Mouse (Mus musculus): Measurements from ENCODE around the gene Nudt14.

Gene Nudt14

DNA sequence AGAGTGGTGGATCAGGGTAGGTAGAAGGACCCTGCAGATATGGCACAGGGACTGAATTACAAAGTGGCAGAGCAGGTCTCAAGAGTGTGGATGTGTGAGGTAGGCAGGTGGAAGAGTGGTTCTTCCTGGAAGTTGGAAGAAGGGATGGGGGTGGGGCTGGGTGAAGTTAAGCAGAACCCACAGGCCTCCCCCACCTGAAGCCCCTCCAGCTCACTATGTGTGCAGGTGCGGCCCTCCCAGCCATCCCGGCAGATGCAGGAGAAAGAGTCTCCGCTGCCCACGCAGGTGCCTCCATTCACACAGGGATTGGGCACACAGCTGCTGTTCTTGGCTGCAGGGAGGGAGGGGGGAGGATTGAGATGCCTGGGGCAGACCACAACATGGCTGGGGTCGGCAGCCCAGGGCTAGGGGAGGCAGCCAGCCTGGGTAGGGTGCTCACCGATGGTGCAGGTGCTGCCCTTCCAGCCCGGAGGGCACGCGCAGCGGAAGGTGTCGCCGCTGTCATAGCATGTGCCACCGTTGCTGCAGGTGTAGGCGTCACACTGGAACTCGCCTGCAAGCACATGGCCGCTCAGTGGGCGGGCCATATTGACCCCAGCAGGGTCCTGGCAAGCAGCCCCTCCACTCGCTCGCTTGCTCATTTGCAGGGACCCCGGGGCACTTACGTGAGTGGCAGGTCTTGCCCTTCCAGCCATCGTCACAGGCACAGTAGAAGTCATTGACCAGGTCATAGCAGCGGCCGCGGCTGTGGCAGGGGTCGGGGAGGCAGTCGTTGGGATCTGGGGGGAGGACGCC, 28.8 kb downstream of the Nudt14 start:
- peak; percentile 82 to 87 for DNase-seq

DNA sequence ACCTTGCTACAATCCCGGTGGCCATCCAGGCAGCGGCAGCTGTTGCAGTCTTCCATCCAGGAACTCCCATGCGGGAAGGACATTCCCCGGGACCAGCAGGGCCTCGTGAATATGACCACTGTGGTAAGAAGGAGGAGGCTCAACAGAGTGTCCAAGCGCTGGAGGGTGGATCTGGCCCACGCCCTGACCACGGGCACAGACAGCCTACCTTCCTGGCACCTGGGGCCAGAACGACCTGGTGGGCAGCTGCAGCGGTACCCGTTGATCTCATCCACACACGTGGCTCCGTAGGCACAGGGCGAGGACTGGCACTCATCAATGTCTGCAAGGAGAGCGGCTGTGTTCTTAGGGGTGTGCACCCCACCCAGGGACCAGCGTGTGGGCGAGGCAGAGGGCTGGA, 30.2 kb downstream of the Nudt14 start:
- no peak for DNase-seq

- no peak for DNase-seq
These were observed 32.9 kb downstream of the Nudt14 start for GRCm38 (mm10) chr12:112908991-112909390.

GRCm38 (mm10) chr12:112905001-112905400, 36.9 kb downstream of the Nudt14 start:
- DNase-seq, result no peak

- DNase-seq, result no peak
These were observed 38.0 kb downstream of the Nudt14 start for GRCm38 (mm10) chr12:112903941-112904340.

GRCm38 (mm10) chr12:112900641-112901040, 41.3 kb downstream of the Nudt14 start:
- no peak for DNase-seq

DNA sequence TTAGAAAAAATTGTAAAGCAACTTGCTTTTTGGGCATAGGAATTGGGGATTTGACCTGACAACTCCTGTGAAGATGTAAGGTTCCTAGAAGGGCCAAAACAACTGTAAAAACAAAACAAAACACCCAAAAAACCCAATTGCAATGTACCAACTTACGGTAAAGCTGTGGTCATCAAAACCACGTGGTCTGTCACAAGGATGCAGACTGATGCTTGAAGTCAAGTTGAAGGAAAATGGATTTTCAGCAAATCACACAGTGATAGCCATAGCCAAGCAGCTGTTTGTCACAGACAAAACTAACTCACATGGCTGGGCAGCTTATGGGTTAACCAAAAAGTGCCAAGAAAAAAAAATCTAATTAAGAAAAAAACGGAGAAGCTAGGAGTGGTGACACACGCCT, 43.0 kb downstream of the Nudt14 start:
- DNase-seq, result no peak

- no peak for DNase-seq
These were observed 43.6 kb downstream of the Nudt14 start for GRCm38 (mm10) chr12:112898351-112898750.

- DNase-seq, result no peak
These were observed 44.3 kb downstream of the Nudt14 start for GRCm38 (mm10) chr12:112897522-112898212.

DNA sequence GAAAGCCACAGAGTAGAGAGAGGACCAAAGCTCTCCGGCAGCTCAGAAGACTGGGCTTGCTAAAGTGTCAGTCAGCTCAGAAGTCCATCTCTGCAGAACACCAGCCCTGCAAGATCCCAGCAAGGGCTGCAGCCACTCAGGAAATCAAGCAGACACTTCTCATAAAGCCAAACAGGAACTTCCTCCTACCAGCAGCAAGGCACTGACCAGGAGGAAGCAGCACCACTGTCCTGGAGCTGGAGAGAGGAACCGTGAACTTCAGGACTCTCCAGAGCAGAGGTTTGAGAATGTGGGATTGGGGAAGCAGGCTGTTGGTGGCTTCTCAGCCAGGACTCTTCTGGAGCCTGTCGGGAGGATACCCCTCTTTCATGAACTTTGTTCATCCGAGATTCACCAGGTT, 47.0 kb downstream of the Nudt14 start:
- no peak for DNase-seq

DNA sequence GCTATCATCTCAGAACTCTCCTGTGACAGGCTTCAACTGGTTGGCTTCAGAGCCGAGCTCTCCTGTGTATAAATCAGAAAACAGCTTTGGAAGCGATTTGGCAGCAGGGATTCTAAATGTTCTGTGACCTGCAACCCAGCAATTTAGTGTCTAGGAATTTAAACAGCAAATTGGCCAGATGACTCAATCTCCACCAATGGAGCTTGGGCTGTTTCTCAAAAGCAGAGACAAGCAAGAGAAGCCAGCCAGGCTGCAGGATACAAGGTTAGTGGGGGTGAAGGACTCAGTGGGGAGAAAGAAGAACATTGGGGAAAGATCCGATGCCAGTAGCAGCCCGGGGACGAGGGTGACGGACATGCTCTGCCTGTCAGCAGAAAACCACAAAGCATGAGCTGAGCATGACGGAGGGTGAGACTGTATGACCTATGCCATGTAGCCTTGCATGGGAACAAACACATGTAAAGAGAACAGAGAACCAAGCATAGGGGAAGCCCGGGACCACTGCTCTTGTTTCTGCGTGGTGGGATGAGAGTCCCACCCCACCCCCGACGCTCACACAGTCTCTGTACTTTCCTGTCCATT, 47.5 kb downstream of the Nudt14 start:
- no peak for DNase-seq

DNA sequence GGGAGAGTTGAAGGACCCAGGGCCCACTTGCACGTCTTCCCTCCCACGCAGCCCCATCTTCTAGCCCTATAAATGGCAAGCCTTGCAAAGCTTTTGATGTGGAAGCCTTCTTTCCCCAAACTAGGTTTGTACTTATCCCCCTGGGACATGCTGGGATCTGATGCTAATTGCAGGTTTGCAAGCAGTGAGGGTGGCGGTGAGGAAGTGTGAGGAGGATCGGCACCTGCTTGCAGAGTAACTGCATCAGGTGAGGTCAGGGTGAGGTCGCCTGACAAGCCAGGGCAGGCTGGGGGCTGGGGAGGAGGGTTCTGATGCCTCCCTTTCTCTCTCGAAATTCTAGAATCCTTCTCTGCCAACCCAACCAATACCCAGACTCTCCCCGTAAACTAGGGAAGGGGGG, 56.5 kb downstream of the Nudt14 start:
- DNase-seq, result no peak
